Mouse (Mus musculus) heart, embryonic 14.5 days (tissue): ENCODE measurements around the gene Hspa1l. TPM values are rescaled to one million over a fixed set of nuclear protein-coding genes. Genes with fewer than 3 reads are reported as not detected.
"Not testable (repeated sequence)": the region's sequence is repeated elsewhere in the genome, so short reads cannot be mapped to it uniquely, and the experiment has no call there.

Source experiments
- ATAC-seq: fragments of 200-750 bp; cut with Nextera tagmentation; 2 replicates; pipeline ENCODE4 v1.8.0; 2017; ENCODE audit warnings: low read depth, moderate TSS enrichment; ENCODE audit not compliant: insufficient number of reproducible peaks, insufficient read depth, low FRiP score
- H3K27ac ChIP-seq, 2 experiments: fragments of 200-500 bp in 1 of 2; fragments of 300-500 bp in 1 of 2; sonication (generic) in 1 of 2; replicated peaks in 1 of 2; 2 replicates each; pipeline ENCODE4 v1.5.1; 2012 to 2014; ENCODE audit warnings: low read depth in 2 of 2, low read length in 2 of 2, control low read depth in 1 of 2, mild to moderate bottlenecking in 1 of 2, mixed read lengths in 1 of 2; ENCODE audit not compliant: control insufficient read depth in 1 of 2, insufficient read depth in 1 of 2
- H3K27me3 ChIP-seq: fragments of 300-500 bp; sonication (generic); 2 replicates; pipeline ENCODE4 v1.6.1; 2014; ENCODE audit warnings: mild to moderate bottlenecking, low read length, control low read depth; ENCODE audit not compliant: control insufficient read depth, insufficient read depth
- H3K36me3 ChIP-seq: fragments of 300-500 bp; sonication (generic); 2 replicates; pipeline ENCODE4 v1.6.1; 2014; ENCODE audit warnings: mild to moderate bottlenecking, control low read depth, low read length, mixed read lengths; ENCODE audit not compliant: control insufficient read depth, insufficient read depth
- H3K4me1 ChIP-seq, 2 experiments: fragments of 200-500 bp in 1 of 2; fragments of 300-500 bp in 1 of 2; sonication (generic) in 1 of 2; 2 replicates each; pipeline ENCODE4 v1.6.1; 2012 to 2014; ENCODE audit warnings: low read length in 2 of 2, control low read depth in 1 of 2, mixed read lengths in 1 of 2; ENCODE audit not compliant: control insufficient read depth in 2 of 2, insufficient read depth in 2 of 2
- H3K4me2 ChIP-seq: fragments of 300-500 bp; sonication (generic); 2 replicates; pipeline ENCODE4 v1.6.1; 2014; ENCODE audit warnings: mild to moderate bottlenecking, low read length
- H3K4me3 ChIP-seq, 2 experiments: fragments of 200-500 bp in 1 of 2; fragments of 300-500 bp in 1 of 2; sonication (generic) in 1 of 2; 2 replicates each; pipeline ENCODE4 v1.5.1; 2012 to 2014; ENCODE audit warnings: low read length in 2 of 2, mild to moderate bottlenecking in 2 of 2, control low read depth in 1 of 2, low read depth in 1 of 2, moderate library complexity in 1 of 2; ENCODE audit not compliant: control insufficient read depth in 1 of 2, insufficient read depth in 1 of 2
- H3K9ac ChIP-seq: fragments of 300-500 bp; sonication (generic); 2 replicates; pipeline ENCODE4 v1.6.1; 2014; ENCODE audit warnings: mild to moderate bottlenecking, low read length
- H3K9me3 ChIP-seq: fragments of 300-500 bp; sonication (generic); 2 replicates; pipeline ENCODE4 v1.6.1; 2016; ENCODE audit warnings: low read length, control low read depth; ENCODE audit not compliant: control insufficient read depth
- WGBS: fragments of 180-500 bp; shearing (Covaris S2); extraction: QIAGEN DNeasy Blood & Tissue Kit; methylation state at CpG from one replicate; pipeline ENCODE4 v1.1.7; 2014; 5-methylcytosine and 5-hydroxymethylcytosine counted together
- polyA plus RNA-seq: library from polyadenylated mRNA; unstranded; fragments of >200 nt; fragmentation: Nextera tagmentation; extraction: Ambion mirVana; gene quantifications from 2 replicates; pipeline ENCODE4 v1.2.1, GENCODE M21; 2014

The Hspa1l gene
- polyA plus RNA-seq, 1 experiment from 2014 or later = 2.7 TPM

DNA sequence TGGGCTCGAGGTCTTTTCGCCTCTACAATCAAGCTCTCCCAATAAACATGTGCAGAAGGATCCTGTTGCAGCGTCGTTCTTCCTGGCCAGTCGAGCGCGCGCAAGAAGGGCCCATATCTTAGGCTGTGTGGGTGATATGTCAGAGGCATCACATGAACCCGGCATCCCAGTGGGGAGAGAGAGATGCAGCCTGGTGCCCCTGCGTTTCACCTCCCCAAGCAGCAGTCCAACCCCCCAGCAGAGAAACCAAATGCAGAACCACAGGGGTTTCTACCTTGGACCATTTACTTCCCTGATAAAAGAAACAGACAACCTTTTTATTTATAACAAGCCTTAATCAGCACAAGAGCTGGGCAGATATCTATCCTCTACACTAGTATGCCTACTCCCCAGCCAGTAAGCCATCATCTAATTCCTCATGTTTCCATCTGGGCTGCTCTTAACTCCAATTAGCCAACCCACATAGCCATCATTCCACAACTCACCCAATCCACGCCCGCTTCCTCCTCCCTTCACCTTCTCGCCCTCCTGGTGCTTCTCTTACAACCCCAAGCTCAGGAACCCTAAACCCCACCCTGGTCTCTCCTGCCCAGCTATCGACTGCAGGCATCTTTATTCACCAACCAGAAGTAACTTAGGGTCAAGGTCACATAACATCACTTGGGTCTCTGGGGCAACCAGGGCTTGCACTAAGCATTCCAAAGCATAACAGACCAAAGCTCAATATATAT lies 24.1 kb downstream of the Hspa1l start:
- H3K36me3 ChIP-seq = peaks cover 18% of the 10 kb centered on the region
- H3K9ac ChIP-seq = no peak overlapping the region
- ATAC-seq = no peak
- H3K27ac ChIP-seq = no peak overlapping the region
- no peaks in the 10 kb centered on the region for H3K9me3 ChIP-seq
- no peaks in the 10 kb centered on the region for H3K27me3 ChIP-seq
- H3K4me1 ChIP-seq = peaks cover 9 to 31% of the 10 kb centered on the region in 2 experiments; a peak in 3 of 4 replicates
- H3K4me3 ChIP-seq = no peak overlapping the region
- WGBS = 84% methylated on average over 12 of the region's 14 CpGs
- peak overlapping the region; percentile 13; the same call in 1 of the 2 replicates for H3K4me2 ChIP-seq

- H3K4me1 ChIP-seq = peaks cover 10 to 34% of the 10 kb centered on the region in 2 experiments
- no peak overlapping the region for H3K27ac ChIP-seq
- peaks cover 16% of the 10 kb centered on the region for H3K36me3 ChIP-seq
- no peaks in the 10 kb centered on the region for H3K27me3 ChIP-seq
- H3K9me3 ChIP-seq = no peaks in the 10 kb centered on the region
- peak overlapping the region; percentile 16; the same call in 1 of the 2 replicates for H3K9ac ChIP-seq
- H3K4me2 ChIP-seq = peak overlapping the region; percentile 13; the same call in 1 of the 2 replicates
- no peak for ATAC-seq
- 91% methylated on average over 5 of the region's 5 CpGs for WGBS
- no peak overlapping the region for H3K4me3 ChIP-seq
Measured at GRCm38 (mm10) chr17:34997142-34997483, 24.6 kb downstream of the Hspa1l start.

GRCm38 (mm10) chr17:34998526-34999430 lies 26.3 kb downstream of the Hspa1l start:
- no peaks in the 10 kb centered on the region for H3K9me3 ChIP-seq
- 92% methylated on average over 15 of the region's 15 CpGs for WGBS
- H3K36me3 ChIP-seq = peaks cover 21% of the 10 kb centered on the region
- 0 out of 4 replicates have a peak overlapping the region, but pooled peaks of 1 of the 2 experiments have one; percentile 74 for H3K4me3 ChIP-seq
- no peaks in the 10 kb centered on the region for H3K27me3 ChIP-seq
- peak overlapping the region; percentile 98 for H3K4me2 ChIP-seq
- peaks cover 16 to 48% of the 10 kb centered on the region in 2 experiments for H3K4me1 ChIP-seq
- no peak for ATAC-seq
- no peak overlapping the region for H3K27ac ChIP-seq
- peak overlapping the region; percentile 76; the same call in 1 of the 2 replicates for H3K9ac ChIP-seq

DNA sequence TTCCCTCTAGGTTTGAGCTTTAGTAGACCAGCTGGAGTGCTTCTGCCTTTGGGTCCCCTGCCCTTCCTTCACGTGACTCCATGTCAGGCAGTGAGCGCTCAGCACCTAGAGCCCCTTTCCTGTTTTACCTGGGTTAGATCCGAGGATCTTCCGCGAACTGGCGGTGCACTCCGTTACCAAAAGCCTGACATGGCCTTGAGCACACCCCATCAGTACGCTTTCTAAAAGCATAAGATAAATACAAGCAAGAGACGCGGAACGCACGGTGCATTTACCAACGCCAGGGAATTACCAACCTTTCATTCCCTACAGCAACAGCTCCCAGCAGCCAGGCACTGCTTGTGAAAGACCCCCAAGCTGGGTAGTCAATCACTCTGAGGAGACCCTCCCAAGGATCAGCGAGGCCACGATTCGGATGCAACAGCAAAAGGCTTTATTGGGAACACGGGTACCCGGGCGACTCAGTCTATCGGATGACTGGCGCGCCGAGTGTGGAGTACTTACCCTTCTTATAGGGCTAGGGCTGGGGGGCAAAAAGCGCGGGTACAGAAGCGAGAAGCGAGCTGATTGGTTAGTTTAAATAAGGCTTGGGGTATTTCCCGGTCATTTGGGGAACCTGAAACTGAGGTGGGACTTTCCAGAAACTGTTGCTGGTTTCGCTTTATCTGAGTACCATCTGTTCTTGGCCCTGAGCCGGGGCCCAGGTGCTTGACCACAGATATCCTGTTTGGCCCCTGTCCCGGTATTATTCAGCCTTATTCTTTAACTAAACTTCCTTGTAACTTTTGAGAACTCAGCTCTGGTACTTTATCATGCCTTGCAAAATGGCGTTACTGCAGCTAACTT lies 27.6 kb downstream of the Hspa1l start:
- Histone ChIP-seq H3K4me3 (peak overlapping the region; percentile 74 to 76), H3K4me1 (peaks cover 16 to 48% of the 10 kb centered on the region in 2 experiments), H3K36me3 (peaks cover 32% of the 10 kb centered on the region), H3K9ac (peak overlapping the region; percentile 93), H3K4me2 (peak overlapping the region; percentile 98), H3K27ac (peak overlapping the region; percentile 95 to 98)
- H3K9me3 ChIP-seq, H3K27me3 ChIP-seq, ATAC-seq: not testable (repeated sequence)
- 20% methylated on average over 28 of the region's 32 CpGs for WGBS

GRCm38 (mm10) chr17:35000717-35001451 lies 28.4 kb downstream of the Hspa1l start, which contains the start of gene Vars:
Vars (plus strand) TSS chr17:35000987.
- Histone ChIP-seq H3K27ac (peak within 1 kb of the TSS; percentile 95 to 98), H3K4me1 (peaks cover 16 to 48% of the 10 kb centered on the region in 2 experiments), H3K27me3 (no peaks in the 10 kb centered on the region), H3K9me3 (no peaks in the 10 kb centered on the region), H3K36me3 (peaks cover 40% of the 10 kb centered on the region), H3K9ac (peak within 1 kb of the TSS; percentile 93), H3K4me3 (peak within 1 kb of the TSS; percentile 74 to 76), H3K4me2 (peak within 1 kb of the TSS; percentile 98)
- ATAC-seq = peak; percentile 88
- WGBS = under 1% methylated on average over 62 of the region's 83 CpGs

DNA sequence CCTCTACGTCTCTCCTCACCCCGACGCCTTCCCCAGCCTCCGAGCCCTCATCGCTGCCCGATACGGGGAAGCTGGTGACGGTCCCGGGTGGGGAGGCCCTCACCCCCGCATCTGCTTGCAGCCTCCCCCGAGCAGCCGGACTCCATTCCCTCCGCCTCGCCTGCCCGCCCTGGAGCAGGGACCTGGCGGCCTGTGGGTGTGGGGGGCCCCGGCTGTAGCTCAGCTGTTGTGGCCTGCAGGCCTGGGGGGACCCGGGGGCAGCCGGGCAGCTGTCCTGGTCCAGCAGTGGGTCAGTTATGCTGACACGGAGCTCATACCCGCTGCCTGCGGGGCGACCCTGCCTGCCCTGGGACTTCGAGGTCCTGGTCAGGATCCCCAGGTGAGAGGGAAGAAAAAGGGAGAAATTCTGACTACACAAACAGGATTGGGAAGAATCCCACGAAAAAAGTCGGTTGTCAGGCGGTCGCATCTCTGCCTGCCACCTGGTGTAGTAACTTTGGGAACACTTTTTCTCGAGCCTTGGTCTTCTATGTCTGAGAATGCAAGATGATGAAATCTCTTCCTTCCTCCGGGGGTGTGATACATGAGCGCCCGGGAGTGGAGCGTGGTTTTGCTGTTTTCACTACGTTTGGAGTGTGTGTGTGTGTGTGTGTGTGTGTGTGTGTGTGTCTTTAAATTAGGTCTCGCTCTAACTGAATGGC lies 29.1 kb downstream of the Hspa1l start:
- ATAC-seq = no peak
- H3K4me3 ChIP-seq = peak overlapping the region; percentile 74 to 76
- peaks cover 46% of the 10 kb centered on the region for H3K36me3 ChIP-seq
- H3K9me3 ChIP-seq = no peaks in the 10 kb centered on the region
- H3K27ac ChIP-seq = peak overlapping the region; percentile 95 to 98
- peaks cover 16 to 47% of the 10 kb centered on the region in 2 experiments for H3K4me1 ChIP-seq
- under 1% methylated on average over 35 of the region's 35 CpGs for WGBS
- H3K4me2 ChIP-seq = peak overlapping the region; percentile 98
- peak overlapping the region; percentile 93 for H3K9ac ChIP-seq
- H3K27me3 ChIP-seq = no peaks in the 10 kb centered on the region
